Mouse (Mus musculus) neutrophil, adult 5-6 weeks (primary cell): Measurements from ENCODE around the gene Ccdc126. TPM values are rescaled to one million over a fixed set of nuclear protein-coding genes. Genes with fewer than 3 reads are reported as not detected.

Experiments used
- ATAC-seq: fragments of 151-379, 151-347 bp; 2 replicates; pipeline ENCODE4 v1.8.0; 2017; ENCODE audit warnings: mild to moderate bottlenecking, moderate TSS enrichment; ENCODE audit not compliant: insufficient number of reproducible peaks, poor library complexity, low FRiP score, severe bottlenecking; ENCODE audit errors: extremely low read depth
- total RNA-seq: library from RNA; stranded (forward); fragments of 200-1000 nt; gene quantifications from 2 replicates; pipeline ENCODE4 v1.2.3, GENCODE M21; 2017

Ccdc126 gene
- total RNA-seq, 1 experiment from 2014 or later, result 24.9 TPM

DNA sequence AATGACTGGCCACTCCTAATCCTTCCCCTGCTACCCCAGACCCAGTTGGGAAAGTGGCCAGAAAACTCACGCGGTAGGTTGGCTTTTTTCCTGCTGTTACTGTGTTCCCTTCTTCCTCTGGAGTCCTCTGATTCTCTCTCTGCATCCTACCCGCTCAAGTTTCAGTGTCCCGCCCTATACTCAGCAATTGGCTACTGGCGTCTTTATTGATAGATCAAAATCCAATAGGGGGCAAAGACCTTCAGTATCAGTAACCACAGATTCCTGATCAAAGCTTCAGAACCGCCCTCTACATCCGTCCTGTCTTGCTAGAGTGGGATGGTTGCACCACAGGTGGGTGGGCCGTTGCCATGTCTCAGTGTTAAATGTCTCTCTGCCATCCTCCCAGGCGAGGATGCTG, 19.5 kb downstream of the Ccdc126 start:
- ATAC-seq, result no peak

DNA sequence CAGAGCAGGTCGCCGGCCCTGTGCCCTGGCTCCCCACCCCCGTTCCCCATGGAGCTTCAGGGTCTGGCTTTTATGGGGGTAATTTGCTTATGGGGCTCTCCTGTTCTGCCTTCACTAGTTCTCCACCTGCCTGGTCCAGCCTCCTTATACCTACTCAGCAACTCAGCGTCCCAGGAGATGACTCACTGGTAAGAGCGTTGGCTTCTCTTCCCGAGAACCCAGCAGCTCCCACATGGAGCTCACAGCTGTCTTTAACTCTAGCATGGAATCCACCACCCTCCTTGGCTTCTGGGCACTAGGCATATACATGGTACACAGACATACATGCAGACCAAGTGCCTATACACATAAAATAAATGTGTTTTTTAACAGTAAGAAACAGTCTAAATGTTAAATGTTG, 20.1 kb downstream of the Ccdc126 start:
- ATAC-seq, result no peak

DNA sequence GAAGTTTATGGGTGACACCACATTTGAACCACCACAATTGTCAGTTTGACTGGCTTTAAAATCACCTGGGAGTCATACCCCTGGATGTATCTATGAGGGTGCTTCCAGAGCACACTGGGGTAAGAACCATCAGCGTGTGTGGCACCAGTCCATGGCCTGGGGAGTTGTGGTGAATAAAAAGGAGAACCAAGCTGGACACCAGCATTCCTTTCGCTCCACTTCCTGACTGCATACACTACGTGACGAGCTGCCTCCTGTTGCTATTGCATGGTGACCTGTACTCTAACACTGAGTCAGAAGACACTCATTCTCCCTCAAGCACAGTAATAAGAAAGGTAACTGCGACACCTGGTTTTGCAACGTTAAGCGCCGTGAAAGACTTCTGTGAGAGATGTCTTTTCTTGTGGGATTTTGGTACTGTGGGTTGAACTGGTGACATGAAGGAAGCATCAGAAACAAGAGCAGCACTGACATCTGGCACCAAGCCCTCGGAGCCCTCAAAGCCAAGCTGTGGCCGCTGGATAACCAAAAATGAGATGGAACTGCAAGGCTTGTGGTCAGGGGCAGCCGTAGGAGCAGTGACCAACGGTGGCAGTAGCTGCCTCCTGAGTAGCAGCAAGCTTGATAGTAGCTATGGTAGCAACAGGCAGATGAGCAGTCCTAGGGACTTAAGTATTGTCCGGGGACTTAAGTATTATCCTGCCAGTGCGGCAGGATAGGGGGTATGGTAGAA, 24.8 kb downstream of the Ccdc126 start:
- peak; percentile 51; the same call in 1 of the 2 replicates for ATAC-seq

DNA sequence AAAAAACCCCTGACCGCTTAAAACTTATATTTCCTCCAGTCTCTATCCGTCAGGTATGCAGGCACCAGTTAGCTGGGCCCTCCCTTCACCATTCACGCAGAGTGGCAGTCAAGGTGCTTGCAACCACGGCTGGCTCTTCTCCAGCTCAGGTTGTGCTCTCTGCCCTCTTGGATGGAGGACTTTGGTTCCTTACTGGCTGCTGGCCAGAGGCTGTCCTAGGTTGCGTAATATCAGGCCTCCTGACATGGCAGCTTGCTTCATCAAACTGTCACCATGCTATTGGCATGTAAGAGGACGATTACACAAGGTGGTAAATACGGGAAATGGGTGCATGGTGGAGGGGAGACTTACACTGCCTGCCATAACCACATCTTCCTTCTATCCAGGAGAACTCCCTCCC, 30.8 kb downstream of the Ccdc126 start:
- ATAC-seq, result peak; percentile 94

DNA sequence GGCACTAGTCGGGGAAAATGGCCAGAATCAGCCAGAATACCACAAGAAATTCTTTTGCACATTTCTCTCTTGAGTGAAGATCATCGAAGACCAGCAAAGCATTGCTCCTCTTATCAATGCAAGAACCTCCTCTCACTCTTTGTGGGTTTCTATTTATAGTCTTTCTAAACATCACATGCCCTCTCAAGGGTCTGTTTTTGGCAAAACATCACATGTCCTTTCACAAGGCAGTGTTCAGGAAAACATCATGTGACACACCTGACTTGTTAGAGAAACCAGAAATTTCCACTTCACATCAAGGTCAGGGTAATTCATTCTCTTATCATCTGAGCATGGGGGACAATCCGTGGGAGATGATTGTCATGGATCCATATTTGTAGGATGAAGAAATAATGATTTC, 35.5 kb downstream of the Ccdc126 start:
- ATAC-seq, result no peak

DNA sequence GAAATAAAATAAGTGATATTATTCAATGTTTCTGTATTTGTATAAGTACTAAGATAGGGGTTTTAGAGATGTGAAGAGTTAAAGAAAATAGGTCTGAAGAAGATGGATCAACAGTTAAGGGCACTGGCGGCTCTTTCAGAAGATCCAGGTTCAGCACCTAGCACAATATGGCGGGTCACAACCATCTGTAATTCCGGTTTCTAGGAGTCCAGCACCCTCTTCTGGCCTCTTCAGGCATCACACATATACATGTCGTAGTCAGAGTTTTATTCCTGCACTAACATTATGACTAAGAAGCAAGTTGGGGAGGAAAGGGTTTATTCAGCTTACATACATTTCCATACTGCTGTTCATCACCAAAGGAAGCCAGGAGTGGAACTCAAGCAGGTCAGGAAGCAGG, 36.1 kb downstream of the Ccdc126 start:
- ATAC-seq, result peak; percentile 60; the same call in 1 of the 2 replicates

DNA sequence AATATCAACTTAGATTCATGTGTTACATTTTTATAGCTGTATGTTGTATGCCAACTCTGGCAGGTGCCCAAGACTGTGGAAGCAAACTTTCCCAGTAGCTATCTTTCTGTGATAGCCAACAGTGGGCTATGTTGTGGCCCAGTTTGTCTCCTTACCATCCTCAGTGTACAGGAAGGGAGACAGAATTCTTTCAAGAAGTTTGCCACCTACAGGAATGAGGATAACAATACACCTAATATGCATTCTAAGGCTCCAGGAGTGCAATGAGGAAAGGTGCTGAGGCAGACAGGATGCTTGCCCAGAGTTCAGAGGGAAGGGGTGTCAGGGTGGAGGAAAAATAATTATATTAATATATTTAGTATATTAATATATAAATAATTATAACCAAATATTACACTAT, 41.3 kb downstream of the Ccdc126 start:
- 0 out of 2 replicates have a peak, but pooled peaks have one; percentile 51 for ATAC-seq

DNA sequence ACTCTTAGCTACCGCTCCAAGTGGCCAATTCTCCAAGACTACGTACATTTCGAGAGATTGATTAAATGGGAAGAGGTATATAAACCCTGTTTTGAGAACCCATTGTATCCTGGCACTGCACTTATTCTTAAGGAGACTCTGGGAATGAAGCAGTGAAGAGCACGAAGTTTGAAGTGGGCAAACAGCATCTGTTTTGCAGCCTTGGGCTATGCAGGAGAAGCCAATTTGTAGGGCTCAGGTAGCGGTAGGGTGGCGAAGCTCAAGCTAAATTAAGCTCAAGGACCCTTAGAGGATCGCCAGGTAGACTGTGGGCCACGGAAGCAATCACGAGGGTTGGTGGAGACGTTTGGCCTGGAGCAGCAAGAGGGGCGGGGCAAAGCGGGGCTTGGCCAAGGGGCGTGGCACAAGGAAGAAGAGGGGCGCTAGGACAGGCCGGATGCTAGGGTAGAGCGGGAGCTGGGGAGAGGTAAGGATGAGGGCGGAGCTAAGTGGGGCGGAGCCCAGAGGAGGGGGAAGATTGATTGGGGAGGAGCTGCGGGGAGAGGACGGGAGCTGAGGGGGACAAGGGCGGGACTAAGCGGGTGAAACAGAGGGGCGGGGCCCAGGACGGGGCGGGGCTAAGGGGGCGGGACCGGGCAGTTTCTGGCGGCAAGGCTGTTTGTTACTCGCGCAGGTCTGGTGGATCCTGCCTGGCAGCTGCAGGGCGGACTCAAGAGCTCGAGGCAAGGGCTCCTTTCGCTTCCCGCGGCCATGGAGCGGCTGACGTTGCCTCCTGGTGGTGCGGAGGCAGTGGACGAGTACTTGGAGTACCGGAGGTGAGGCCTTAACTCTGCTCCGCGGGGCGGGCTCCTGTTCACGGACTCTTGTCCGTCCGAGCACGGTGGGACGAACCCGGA, 48.3 kb downstream of the Ccdc126 start, which contains the start of gene Fam221a:
Gene Fam221a (plus strand): TSS at position 581 of the 896 bp plus-strand sequence.
- ATAC-seq, result peak; percentile 93

DNA sequence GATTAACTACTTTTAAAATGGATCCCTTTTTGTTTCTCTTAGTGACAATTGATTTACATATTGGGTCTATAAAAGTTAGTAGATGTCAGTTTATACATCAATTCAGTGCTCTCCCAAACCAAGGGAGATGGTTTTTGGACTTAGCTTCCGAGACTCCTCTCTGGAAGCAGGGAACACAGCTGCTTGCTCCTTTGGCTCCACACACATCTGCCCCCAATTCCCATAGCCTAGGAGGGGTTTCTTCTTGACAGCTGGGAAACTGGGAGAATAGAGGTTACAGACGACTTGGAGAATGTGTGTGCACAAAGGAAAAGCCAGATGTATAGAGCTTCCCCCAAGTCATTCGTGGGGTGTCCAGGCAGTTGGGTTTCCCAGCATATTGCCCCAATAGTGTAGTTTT, 49.1 kb downstream of the Ccdc126 start:
- ATAC-seq, result no peak

DNA sequence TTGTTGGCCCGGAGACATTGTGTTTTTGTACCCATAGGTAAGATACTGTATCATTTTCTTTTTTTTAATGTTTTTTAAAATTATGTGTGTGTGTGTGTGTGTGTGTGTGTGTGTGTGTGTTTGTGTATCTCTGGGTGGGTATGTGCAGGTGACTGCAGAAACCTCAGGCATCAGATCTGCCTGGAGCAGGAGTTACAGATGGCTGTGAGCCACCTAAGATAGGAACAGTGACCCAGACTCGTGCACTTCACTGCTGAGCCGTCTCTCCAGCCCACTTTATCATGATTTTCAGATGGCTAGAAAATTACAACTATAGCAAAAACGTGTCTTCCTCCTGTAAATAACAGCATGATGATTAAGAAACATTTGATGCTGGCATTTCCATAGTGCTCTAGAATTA, 53.6 kb downstream of the Ccdc126 start:
- no peak for ATAC-seq

DNA sequence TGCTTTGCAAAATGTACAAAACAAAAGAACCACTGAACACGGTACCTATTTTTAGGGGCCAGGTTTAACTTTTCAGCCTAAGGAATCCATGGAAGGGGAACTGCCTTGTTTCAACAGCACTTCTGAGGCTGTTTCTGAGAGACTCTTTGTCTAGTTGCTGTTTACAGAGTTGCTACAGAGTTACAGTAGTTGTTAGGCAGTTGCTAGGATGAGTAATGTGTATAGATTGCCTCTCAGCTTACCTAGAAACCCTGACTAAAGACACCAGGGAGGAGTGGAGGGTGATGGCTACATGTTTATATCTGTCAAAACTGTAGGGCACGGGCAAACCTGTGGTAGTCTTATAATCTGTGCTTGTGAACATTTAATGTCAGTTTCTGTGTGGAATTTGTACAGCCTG, 54.9 kb downstream of the Ccdc126 start:
- no peak for ATAC-seq

DNA sequence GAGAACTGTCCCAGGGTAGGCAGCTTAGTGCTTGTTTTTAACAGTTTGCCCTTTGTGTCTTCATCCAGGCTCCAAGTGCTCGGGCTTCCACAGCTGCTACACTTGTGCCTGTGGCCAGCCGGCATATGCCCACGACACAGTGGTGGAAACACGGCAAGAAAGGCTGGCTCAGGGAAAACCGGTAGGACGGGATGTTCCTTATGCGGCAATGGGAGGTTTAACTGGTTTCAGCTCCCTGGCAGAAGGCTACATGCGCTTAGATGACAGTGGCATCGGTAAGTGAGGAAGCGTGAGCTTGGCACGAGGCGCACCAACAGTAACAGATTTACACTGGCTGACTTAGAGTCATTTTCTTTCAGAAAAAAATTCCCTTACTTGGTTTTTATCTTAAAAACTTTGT, 59.3 kb downstream of the Ccdc126 start:
- ATAC-seq, result no peak

Other genes with a start within 250 kb of the Ccdc126 start
- gene Malsu1, start 245.5 kb upstream of the Ccdc126 start, total RNA-seq, result 34.3 and 39.8 TPM in 2 replicates
- gene Igf2bp3, start 104.3 kb upstream of the Ccdc126 start, total RNA-seq, result 0.35 and 0.74 TPM in 2 replicates
- gene Tra2a, start 55.2 kb upstream of the Ccdc126 start, total RNA-seq, result 184 and 191 TPM in 2 replicates
- gene Fam221a, start 48.5 kb downstream of the Ccdc126 start, total RNA-seq, result 1.7 and 2.2 TPM in 2 replicates
- 0.70 TPM in 1 of 2 replicates, not detected in the other for gene Stk31, start 76.3 kb downstream of the Ccdc126 start, total RNA-seq